Mouse (Mus musculus): ENCODE data around the gene Rpa1.
"Not testable (repeated sequence)": the region's sequence is repeated elsewhere in the genome, so short reads cannot be mapped to it uniquely, and the experiment has no call there.

GRCm38 (mm10) chr11:75283784-75284183 lies 64.3 kb downstream of the Rpa1 start:
- TF ChIP-seq CTCF (IDR thresholded peaks at IDR 0.05; ENCODE audit: low read depth, low read length); GATA1 (IDR thresholded peaks at IDR 0.05; ENCODE audit: borderline replicate concordance, low read length); TAL1 (conservative IDR thresholded peaks at IDR 0.05; ENCODE audit: low read depth, low read length): not testable (repeated sequence)
